Mouse (Mus musculus) ES-Bruce4 (cell line): ENCODE results near the gene Usp6nl.

Experiments
- CTCF ChIP-seq: IDR thresholded peaks from one replicate; pipeline ENCODE4 v1.8.1; 2011; ENCODE audit warnings: low read depth, low read length
- EP300 ChIP-seq: IDR thresholded peaks from 2 replicates; pipeline ENCODE4 v1.6.1; 2011; ENCODE audit warnings: low read depth, low read length; ENCODE audit not compliant: insufficient read depth
- POLR2A ChIP-seq: IDR thresholded peaks from one replicate; pipeline ENCODE4 v1.8.1; 2011; ENCODE audit warnings: low read length; ENCODE audit not compliant: insufficient read depth

DNA sequence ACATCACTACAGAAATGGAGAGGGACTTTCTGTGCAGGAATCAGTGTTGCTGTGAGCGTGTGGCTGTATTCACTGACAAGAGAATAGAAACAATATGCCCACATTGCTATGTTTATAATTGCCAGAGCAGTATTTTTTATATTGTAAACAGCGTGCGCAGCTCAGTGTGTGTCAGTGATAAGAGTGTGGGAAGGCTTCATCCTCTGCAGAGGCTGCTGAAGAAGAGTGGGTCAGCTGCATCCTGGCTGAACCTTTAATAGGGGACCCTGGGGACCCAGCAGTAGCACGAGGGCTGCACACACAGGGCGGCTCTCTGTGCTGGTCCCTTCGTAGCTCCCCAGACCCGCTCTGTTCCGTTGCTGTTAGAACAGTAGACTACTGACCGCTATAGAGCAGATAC is 119.2 kb downstream of the Usp6nl start:
- TF ChIP-seq EP300 (no peak), CTCF (no peak), POLR2A (no peak)
